Mouse (Mus musculus) heart, adult 2 months (tissue): ENCODE results near the gene Izumo2.

Experiments
- CTCF ChIP-seq: fragments of 200-600 bp; IDR thresholded peaks from 2 replicates; pipeline ENCODE4 v1.8.1; 2022; ENCODE audit warnings: antibody characterized with exemption, mild to moderate bottlenecking, moderate library complexity
- POLR2A ChIP-seq: fragments of 200-500 bp; IDR thresholded peaks from 2 replicates; pipeline ENCODE4 v1.6.1; 2011; ENCODE audit warnings: mild to moderate bottlenecking, low read depth, low read length, control low read depth; ENCODE audit not compliant: insufficient read depth

GRCm38 (mm10) chr7:44726343-44726742 is 17.8 kb downstream of the Izumo2 start:
- TF ChIP-seq POLR2A (no peak), CTCF (no peak)
